Mouse (Mus musculus): Measurements from ENCODE around the gene Mrpl58. TPM values are rescaled to one million over a fixed set of nuclear protein-coding genes. Genes with fewer than 3 reads are reported as not detected.
"Not testable (repeated sequence)": the region's sequence is repeated elsewhere in the genome, so short reads cannot be mapped to it uniquely, and the experiment has no call there.

Mrpl58 gene
- total RNA-seq, 2 experiments from 2014 or later = 86.6 to 96.1 TPM

- peak; percentile 92 for DNase-seq
Measured at GRCm38 (mm10) chr11:115381743-115382539, 21.6 kb upstream of the Mrpl58 start, which contains the start of gene Cdr2l. Gene Cdr2l (plus strand): TSS chr11:115381916.

GRCm38 (mm10) chr11:115382891-115383290 lies 20.7 kb upstream of the Mrpl58 start:
- DNase-seq = no peak

- no peak for DNase-seq
Measured at GRCm38 (mm10) chr11:115383701-115384474, 19.7 kb upstream of the Mrpl58 start.

- no peak for DNase-seq
Measured at GRCm38 (mm10) chr11:115384587-115384986, 19.0 kb upstream of the Mrpl58 start.

- DNase-seq = not testable (repeated sequence)
Measured at GRCm38 (mm10) chr11:115386859-115387258, 16.7 kb upstream of the Mrpl58 start.

- no peak for DNase-seq
Measured at GRCm38 (mm10) chr11:115391358-115391757, 12.2 kb upstream of the Mrpl58 start.

GRCm38 (mm10) chr11:115393721-115394325 lies 9.7 kb upstream of the Mrpl58 start:
- no peak for DNase-seq

- DNase-seq = no peak
Measured at GRCm38 (mm10) chr11:115398085-115398484, 5.5 kb upstream of the Mrpl58 start.

- no peak for DNase-seq
Measured at GRCm38 (mm10) chr11:115400126-115400525, 3.4 kb upstream of the Mrpl58 start.

GRCm38 (mm10) chr11:115400630-115401391 lies 2.7 kb upstream of the Mrpl58 start:
- DNase-seq = no peak

- DNase-seq = no peak
Measured at GRCm38 (mm10) chr11:115405723-115406122, 2.2 kb downstream of the Mrpl58 start.

GRCm38 (mm10) chr11:115406858-115407401 lies 3.4 kb downstream of the Mrpl58 start:
- no peak for DNase-seq

GRCm38 (mm10) chr11:115408266-115408920 lies 4.8 kb downstream of the Mrpl58 start:
- no peak for DNase-seq

GRCm38 (mm10) chr11:115409556-115409955 lies 6.0 kb downstream of the Mrpl58 start:
- no peak for DNase-seq

GRCm38 (mm10) chr11:115419531-115420237 lies 16.1 kb downstream of the Mrpl58 start, which contains the start of the genes Atp5h and Kctd2:
Gene Atp5h (minus strand): TSS chr11:115419962.
Gene Kctd2 (plus strand): TSS chr11:115420128.
- DNase-seq = peak; percentile 97

GRCm38 (mm10) chr11:115420336-115421190 lies 17.0 kb downstream of the Mrpl58 start:
- DNase-seq = peak; percentile 64

GRCm38 (mm10) chr11:115421328-115421727 lies 17.8 kb downstream of the Mrpl58 start:
- no peak for DNase-seq

GRCm38 (mm10) chr11:115421972-115422371 lies 18.4 kb downstream of the Mrpl58 start:
- DNase-seq = no peak

GRCm38 (mm10) chr11:115423091-115423490 lies 19.5 kb downstream of the Mrpl58 start:
- DNase-seq = no peak

Data from gastrocnemius, postnatal 25 days (tissue).